Mouse (Mus musculus) ES-E14 (cell line): ENCODE data around the gene Gm11567. TPM values are rescaled to one million over a fixed set of nuclear protein-coding genes. Genes with fewer than 3 reads are reported as not detected.
"Not testable (repeated sequence)": the region's sequence is repeated elsewhere in the genome, so short reads cannot be mapped to it uniquely, and the experiment has no call there.

Experiments
- DNase-seq: peaks from one replicate; pipeline ENCODE4 v3.0.0-alpha.2; 2013; ENCODE audit warnings: low read depth, low spot score
- H3K27ac ChIP-seq: 2 replicates; pipeline ENCODE4 v1.5.1; 2012; ENCODE audit warnings: low read depth, mild to moderate bottlenecking, low read length, moderate library complexity, mixed read lengths; ENCODE audit not compliant: poor library complexity, insufficient read depth, severe bottlenecking
- H3K36me3 ChIP-seq: 2 replicates; pipeline ENCODE4 v1.6.1; 2012; ENCODE audit warnings: mild to moderate bottlenecking, low read length, moderate library complexity, mixed read lengths; ENCODE audit not compliant: control insufficient read depth, poor library complexity, insufficient read depth, severe bottlenecking
- H3K4me1 ChIP-seq, 2 experiments: fragments of 150-350 bp in 1 of 2; sonication (generic) in 1 of 2; 2 replicates each; pipeline ENCODE4 v1.6.1; 2012; ENCODE audit warnings: low read length in 2 of 2, mild to moderate bottlenecking in 1 of 2, mixed read lengths in 1 of 2; ENCODE audit not compliant: control insufficient read depth in 2 of 2, insufficient read depth in 2 of 2, poor library complexity in 1 of 2
- H3K4me3 ChIP-seq, 2 experiments: fragments of 150-350 bp in 1 of 2; sonication (generic) in 1 of 2; 2 replicates each; pipeline ENCODE4 v1.5.1; 2012; ENCODE audit warnings: low read length in 2 of 2, low read depth in 1 of 2, mild to moderate bottlenecking in 1 of 2, mixed read lengths in 1 of 2; ENCODE audit not compliant: insufficient read depth in 1 of 2, poor library complexity in 1 of 2, severe bottlenecking in 1 of 2
- H3K9ac ChIP-seq: 2 replicates; pipeline ENCODE4 v1.6.1; 2012; ENCODE audit warnings: low read depth, mild to moderate bottlenecking, low read length, mixed read lengths; ENCODE audit not compliant: poor library complexity, insufficient read depth, severe bottlenecking
- H3K9me3 ChIP-seq: fragments of 150-350 bp; sonication (generic); 2 replicates; pipeline ENCODE4 v1.6.1; 2012; ENCODE audit warnings: low read depth, mild to moderate bottlenecking, low read length; ENCODE audit not compliant: control insufficient read depth, insufficient read depth
- CHD2 ChIP-seq: IDR thresholded peaks from 2 replicates; pipeline ENCODE4 v1.6.1; 2014; ENCODE audit warnings: mild to moderate bottlenecking, low read depth, low read length, inconsistent platforms
- HCFC1 ChIP-seq: IDR thresholded peaks from 2 replicates; pipeline ENCODE4 v1.6.1; 2012; ENCODE audit warnings: low read length, inconsistent platforms, borderline replicate concordance; ENCODE audit not compliant: insufficient read depth
- MAFK ChIP-seq: IDR thresholded peaks from 2 replicates; pipeline ENCODE4 v1.6.1; 2014; ENCODE audit warnings: mild to moderate bottlenecking, low read depth, low read length, inconsistent platforms; ENCODE audit not compliant: insufficient read depth
- ZC3H11A ChIP-seq: IDR thresholded peaks from 2 replicates; pipeline ENCODE4 v1.6.1; 2012; ENCODE audit warnings: low read depth, mild to moderate bottlenecking, inconsistent platforms, low read length, borderline replicate concordance
- ZNF384 ChIP-seq: IDR thresholded peaks from 2 replicates; pipeline ENCODE4 v1.6.1; 2012; ENCODE audit warnings: low read depth, low read length, inconsistent platforms
- in situ Hi-C, 2 experiments: fragments of 600-800 bp; cut with MboI; formaldehyde crosslinking; loops; one replicate each; pipeline ENCODE4 v1.15.1; 2025; ENCODE audit warnings: low sequenced_read_pairs in 2 of 2, inconsistent platforms in 1 of 2; ENCODE audit not compliant: unreplicated experiment in 2 of 2
- total RNA-seq: library from RNA; depleted of rRNA; stranded (reverse); fragments of 300-350 nt; gene quantifications from 2 replicates; pipeline ENCODE4 v1.2.3, GENCODE M21; 2012; rRNA removed

The Gm11567 gene
- not detected in 2 replicates for total RNA-seq

DNA sequence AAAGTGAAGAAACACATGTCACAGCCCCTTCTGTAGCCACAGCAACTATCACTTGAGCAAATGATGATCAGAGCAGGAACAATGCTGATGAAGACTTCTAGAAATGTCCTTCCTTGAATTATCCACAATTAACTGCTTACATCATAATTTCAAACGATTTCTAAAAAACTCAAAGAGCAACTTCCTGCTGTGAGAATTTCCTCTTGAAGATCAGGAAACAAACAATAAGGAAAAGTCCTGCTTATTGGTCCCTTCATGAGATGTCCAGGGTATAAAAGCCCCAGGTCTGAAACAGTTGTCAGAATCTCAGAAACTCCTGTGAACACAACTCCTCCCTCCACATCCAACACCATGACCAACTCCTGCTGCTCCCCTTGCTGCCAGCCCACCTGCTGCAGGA, at the start of gene Gm11567:
Gene Gm11567, plus strand, starts transcription at position 301 of the 400 bp plus-strand sequence.
- H3K4me3 ChIP-seq, in situ Hi-C loops, H3K27ac ChIP-seq, DNase-seq, H3K4me1 ChIP-seq, H3K9me3 ChIP-seq, H3K9ac ChIP-seq, H3K36me3 ChIP-seq: not testable (repeated sequence)

- no peak for DNase-seq
- no peaks in the 10 kb centered on the region for H3K9me3 ChIP-seq
- H3K4me3 ChIP-seq = no peak within 1 kb of the TSS
- no peak for TF ChIP-seq ZNF384
- TF ChIP-seq HCFC1 = no peak
- no peak for TF ChIP-seq ZC3H11A
- no peak for TF ChIP-seq CHD2
- no peak for TF ChIP-seq MAFK
- in situ Hi-C loops = no loop called here
- H3K9ac ChIP-seq = no peak within 1 kb of the TSS
- no peaks in the 10 kb centered on the region for H3K36me3 ChIP-seq
- no peaks in the 10 kb centered on the region for H3K4me1 ChIP-seq
- no peak within 1 kb of the TSS; the same call in 1 of the 2 replicates for H3K27ac ChIP-seq
These were observed 41.0 kb upstream of the Gm11567 start, which contains the start of gene 2300003K06Rik for GRCm38 (mm10) chr11:99837966-99838365. Gene 2300003K06Rik (minus strand): TSS chr11:99838066.

- H3K9ac ChIP-seq = no peak overlapping the region
- TF ChIP-seq CHD2 (no peak), ZNF384 (no peak), MAFK (no peak), HCFC1 (no peak), ZC3H11A (no peak)
- no peak overlapping the region for H3K27ac ChIP-seq
- no peaks in the 10 kb centered on the region for H3K4me1 ChIP-seq
- H3K4me3 ChIP-seq = no peak overlapping the region
- DNase-seq = no peak
- H3K9me3 ChIP-seq = no peaks in the 10 kb centered on the region
- in situ Hi-C loops = no loop called here
- no peaks in the 10 kb centered on the region for H3K36me3 ChIP-seq
These were observed 36.8 kb upstream of the Gm11567 start for GRCm38 (mm10) chr11:99842185-99842584.

DNA sequence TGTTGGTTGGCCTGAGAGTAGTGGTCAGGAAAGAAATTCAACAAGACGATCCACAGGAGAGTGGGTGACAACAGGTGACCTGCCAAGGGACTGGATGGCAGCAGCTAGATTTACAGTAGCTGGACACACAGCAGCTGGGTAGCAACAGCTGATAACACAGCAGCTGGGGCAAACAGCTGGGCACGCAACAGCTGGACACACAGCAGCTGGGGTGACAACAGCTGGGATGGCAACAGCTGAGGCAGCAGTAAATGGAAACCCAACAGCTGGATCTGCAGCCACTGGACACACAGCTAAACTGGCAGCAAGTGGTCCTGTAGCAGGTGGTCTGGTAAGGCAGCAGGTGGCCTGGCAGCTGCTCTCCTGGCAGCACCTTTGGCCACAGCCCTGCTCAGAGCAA, 32.2 kb upstream of the Gm11567 start:
- Histone ChIP-seq H3K9ac (no peak overlapping the region), H3K4me1 (no peaks in the 10 kb centered on the region), H3K36me3 (no peaks in the 10 kb centered on the region), H3K9me3 (no peaks in the 10 kb centered on the region), H3K27ac (no peak overlapping the region), H3K4me3 (no peak overlapping the region)
- in situ Hi-C loops = no loop called here
- no peak for DNase-seq
- TF ChIP-seq ZC3H11A (no peak), CHD2 (no peak), MAFK (no peak), ZNF384 (no peak), HCFC1 (no peak)

DNA sequence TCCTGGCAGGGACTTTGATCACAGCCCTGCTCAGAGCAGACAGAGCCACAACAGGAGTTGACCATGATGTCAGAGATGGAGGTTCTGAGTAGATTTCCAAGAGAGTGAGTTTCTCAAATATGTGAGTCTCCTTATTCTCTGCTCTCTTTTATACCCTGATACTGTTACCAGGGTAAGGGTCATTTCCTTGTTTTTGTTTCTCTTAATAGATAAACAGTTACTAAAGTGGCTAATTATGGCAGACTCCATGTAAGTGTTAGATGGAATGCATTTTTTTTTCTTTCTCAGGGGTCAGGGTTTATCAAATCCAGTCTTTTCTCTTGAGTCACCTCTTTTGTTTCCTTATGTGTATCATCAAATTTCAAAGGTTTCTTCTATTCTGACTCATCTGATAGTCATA, 27.5 kb upstream of the Gm11567 start, which contains the start of gene Krtap4-16:
Gene Krtap4-16, minus strand, starts transcription at position 101 of the 400 bp plus-strand sequence.
- Histone ChIP-seq H3K4me1 (no peaks in the 10 kb centered on the region), H3K4me3 (no peak within 1 kb of the TSS), H3K27ac (no peak within 1 kb of the TSS), H3K9ac (no peak within 1 kb of the TSS), H3K9me3 (no peaks in the 10 kb centered on the region), H3K36me3 (no peaks in the 10 kb centered on the region)
- in situ Hi-C loops = no loop called here
- no peak for DNase-seq
- TF ChIP-seq ZC3H11A (no peak), MAFK (no peak), HCFC1 (no peak), ZNF384 (no peak), CHD2 (no peak)
